Mouse (Mus musculus) midbrain, embryonic 12.5 days (tissue): Measurements from ENCODE around the gene Mrgprx2. TPM values are rescaled to one million over a fixed set of nuclear protein-coding genes. Genes with fewer than 3 reads are reported as not detected.
"Not testable (repeated sequence)": the region's sequence is repeated elsewhere in the genome, so short reads cannot be mapped to it uniquely, and the experiment has no call there.

ENCODE experiments used
- ATAC-seq: fragments of 200-750 bp; cut with Nextera tagmentation; 2 replicates; pipeline ENCODE4 v1.8.0; 2017; ENCODE audit warnings: low read depth, moderate TSS enrichment, moderate library complexity; ENCODE audit not compliant: low FRiP score
- H3K27ac ChIP-seq: fragments of 300-500 bp; sonication (generic); replicated peaks from 2 replicates; pipeline ENCODE4 v1.5.1; 2016; ENCODE audit warnings: mild to moderate bottlenecking
- H3K27me3 ChIP-seq: fragments of 300-500 bp; sonication (generic); 2 replicates; pipeline ENCODE4 v1.6.1; 2016; ENCODE audit warnings: mild to moderate bottlenecking
- H3K36me3 ChIP-seq: fragments of 300-500 bp; sonication (generic); 2 replicates; pipeline ENCODE4 v1.6.1; 2016
- H3K4me1 ChIP-seq: fragments of 300-500 bp; sonication (generic); 2 replicates; pipeline ENCODE4 v1.6.1; 2016
- H3K4me2 ChIP-seq: fragments of 300-500 bp; sonication (generic); replicated peaks from 2 replicates; pipeline ENCODE4 v1.6.1; 2016; ENCODE audit warnings: mild to moderate bottlenecking, moderate library complexity
- H3K4me3 ChIP-seq: fragments of 300-500 bp; sonication (generic); 2 replicates; pipeline ENCODE4 v1.5.1; 2016; ENCODE audit warnings: mild to moderate bottlenecking
- H3K9ac ChIP-seq: fragments of 300-500 bp; sonication (generic); replicated peaks from 2 replicates; pipeline ENCODE4 v1.6.1; 2016; ENCODE audit warnings: mild to moderate bottlenecking, moderate library complexity
- H3K9me3 ChIP-seq: fragments of 300-500 bp; sonication (generic); 2 replicates; pipeline ENCODE4 v1.6.1; 2016; ENCODE audit warnings: mild to moderate bottlenecking
- WGBS: fragments of 180-500 bp; shearing (Covaris S2); methylation state at CpG from one replicate; pipeline ENCODE4 v1.1.7; 2016; 5-methylcytosine and 5-hydroxymethylcytosine counted together
- polyA plus RNA-seq: library from polyadenylated mRNA; unstranded; fragments of >200 nt; fragmentation: Nextera tagmentation; extraction: Ambion mirVana; gene quantifications from 2 replicates; pipeline ENCODE4 v1.2.1, GENCODE M21; 2016

Gene Mrgprx2
- polyA plus RNA-seq = not detected in 2 replicates

- Histone ChIP-seq H3K9ac (no peak within 1 kb of the TSS), H3K4me1 (no peaks in the 10 kb centered on the region), H3K4me2 (no peak within 1 kb of the TSS), H3K27ac (no peak within 1 kb of the TSS), H3K9me3 (peaks cover 26% of the 10 kb centered on the region), H3K4me3 (no peak within 1 kb of the TSS), H3K27me3 (no peaks in the 10 kb centered on the region), H3K36me3 (no peaks in the 10 kb centered on the region)
- ATAC-seq = no peak
Measured at GRCm38 (mm10) chr7:48499221-48499620, at the start of gene Mrgprx2. TSS of gene Mrgprx2 (minus strand) at chr7:48499321.

- WGBS = 86% methylated on average over 3 of the region's 3 CpGs
- Histone ChIP-seq H3K9ac (no peak within 1 kb of the TSS), H3K4me1 (no peaks in the 10 kb centered on the region), H3K9me3 (peaks cover 22% of the 10 kb centered on the region), H3K27me3 (no peaks in the 10 kb centered on the region), H3K27ac (no peak within 1 kb of the TSS), H3K36me3 (no peaks in the 10 kb centered on the region), H3K4me2 (no peak within 1 kb of the TSS), H3K4me3 (no peak within 1 kb of the TSS)
- no peak for ATAC-seq
Measured at GRCm38 (mm10) chr7:48456242-48456641, 42.9 kb downstream of the Mrgprx2 start, which contains the start of gene Mrgprb1. TSS of gene Mrgprb1 (minus strand) at chr7:48456342.

- ATAC-seq = no peak
- Histone ChIP-seq H3K9ac (no peak overlapping the region), H3K36me3 (no peaks in the 10 kb centered on the region), H3K4me1 (no peaks in the 10 kb centered on the region), H3K4me2 (no peak overlapping the region), H3K27ac (no peak overlapping the region), H3K27me3 (no peaks in the 10 kb centered on the region), H3K4me3 (no peak overlapping the region), H3K9me3 (peaks cover 26% of the 10 kb centered on the region)
- 43% methylated on average over 3 of the region's 3 CpGs for WGBS
Measured at GRCm38 (mm10) chr7:48436581-48436980, 62.5 kb downstream of the Mrgprx2 start.

GRCm38 (mm10) chr7:48435936-48436335 lies 63.2 kb downstream of the Mrgprx2 start:
- not testable (repeated sequence) for H3K9ac ChIP-seq, H3K27me3 ChIP-seq, H3K4me2 ChIP-seq, H3K4me3 ChIP-seq, ATAC-seq, H3K27ac ChIP-seq, H3K36me3 ChIP-seq, H3K4me1 ChIP-seq
- peaks cover 30% of the 10 kb centered on the region for H3K9me3 ChIP-seq
- WGBS = 82% methylated on average over 3 of the region's 3 CpGs

Other genes with a start within 250 kb of the Mrgprx2 start
- not detected in 2 replicates for gene Mrgprb8, start 110.8 kb downstream of the Mrgprx2 start, polyA plus RNA-seq
- gene Mrgprb1, start 43.0 kb downstream of the Mrgprx2 start, polyA plus RNA-seq = not detected in 2 replicates
- gene Mrgprb2, start 58.8 kb upstream of the Mrgprx2 start, polyA plus RNA-seq = not detected in 2 replicates
- not detected in 2 replicates for gene Mrgprb3, start 144.5 kb upstream of the Mrgprx2 start, polyA plus RNA-seq